Mouse (Mus musculus) myocyte (in vitro differentiated cells): Measurements from ENCODE around the gene Cwc15.

Experiments used
- MAX ChIP-seq: IDR thresholded peaks from one replicate; pipeline ENCODE4 v1.6.1; 2011; ENCODE audit warnings: low read depth, mild to moderate bottlenecking, control low read depth
- MYOG ChIP-seq, 3 experiments: IDR thresholded peaks; one replicate each; pipeline ENCODE4 v1.6.1; 2011; ENCODE audit warnings: control low read depth in 2 of 3, low read depth in 2 of 3, mild to moderate bottlenecking in 2 of 3; ENCODE audit not compliant: insufficient read length in 2 of 3, control insufficient read depth in 1 of 3, insufficient read depth in 1 of 3
- POLR2A ChIP-seq: IDR thresholded peaks from one replicate; pipeline ENCODE4 v1.6.1; 2011; ENCODE audit warnings: low read depth, mild to moderate bottlenecking, control low read depth, moderate library complexity; ENCODE audit not compliant: insufficient read length
- SRF ChIP-seq: IDR thresholded peaks from one replicate; pipeline ENCODE4 v1.6.1; 2011; ENCODE audit warnings: low read depth; ENCODE audit not compliant: control insufficient read depth, insufficient read length

DNA sequence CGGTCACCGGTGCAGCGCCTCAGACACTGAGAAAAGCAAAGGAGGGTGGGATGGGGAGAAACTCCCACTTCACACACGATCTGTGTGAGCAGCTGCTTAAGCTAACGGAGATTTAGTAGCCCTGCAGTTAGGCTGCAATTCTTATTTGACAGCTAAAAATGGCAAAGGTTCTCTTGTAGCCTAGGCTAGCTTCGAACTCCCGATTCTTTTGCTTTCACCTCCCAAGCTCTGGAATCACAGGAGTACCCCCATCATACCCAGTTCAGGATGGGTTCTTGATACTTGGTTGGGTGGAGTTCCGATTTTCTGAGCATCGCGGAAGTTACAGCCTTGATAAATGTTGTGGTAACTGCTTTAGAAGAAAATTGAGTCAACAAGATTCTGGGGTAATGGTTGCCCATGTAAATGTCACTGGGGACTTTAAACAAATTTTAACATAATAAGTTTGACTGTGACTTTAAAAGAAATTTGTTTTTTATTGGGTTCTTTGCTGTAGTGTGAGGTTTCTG is 553 bp downstream of the Cwc15 start:
- TF ChIP-seq MAX (no peak), POLR2A (no peak), MYOG (IDR thresholded peaks at IDR 0.05; ENCODE audit: control insufficient read depth in 1 of 3, insufficient read depth in 1 of 3, insufficient read length in 2 of 3, low read depth in 2 of 3) (no peak), SRF (no peak)
